Mouse (Mus musculus) small intestine, adult 2 months (tissue): Measurements from ENCODE around the gene Wwox.

Experiments used
- CTCF ChIP-seq: fragments of 200-500 bp; IDR thresholded peaks from 2 replicates; pipeline ENCODE4 v1.5.1; 2012; ENCODE audit warnings: low read depth, mild to moderate bottlenecking, control low read depth, inconsistent platforms, low read length, moderate library complexity, mixed read lengths; ENCODE audit not compliant: insufficient replicate concordance, insufficient read length; ENCODE audit errors: extremely low read depth
- POLR2A ChIP-seq: fragments of 200-500 bp; IDR thresholded peaks from 2 replicates; pipeline ENCODE4 v1.6.1; 2012; ENCODE audit warnings: low read depth, mild to moderate bottlenecking, control low read depth, inconsistent platforms, low read length, moderate library complexity

GRCm38 (mm10) chr8:115186882-115187281, 747.4 kb downstream of the Wwox start:
- TF ChIP-seq CTCF: no peak
- TF ChIP-seq POLR2A: no peak
